Mouse (Mus musculus): Measurements from ENCODE around the gene Insig1. TPM values are rescaled to one million over a fixed set of nuclear protein-coding genes. Genes with fewer than 3 reads are reported as not detected.

Gene Insig1
- polyA plus RNA-seq, 1 experiment from 2014 or later, result 57.6 TPM

DNA sequence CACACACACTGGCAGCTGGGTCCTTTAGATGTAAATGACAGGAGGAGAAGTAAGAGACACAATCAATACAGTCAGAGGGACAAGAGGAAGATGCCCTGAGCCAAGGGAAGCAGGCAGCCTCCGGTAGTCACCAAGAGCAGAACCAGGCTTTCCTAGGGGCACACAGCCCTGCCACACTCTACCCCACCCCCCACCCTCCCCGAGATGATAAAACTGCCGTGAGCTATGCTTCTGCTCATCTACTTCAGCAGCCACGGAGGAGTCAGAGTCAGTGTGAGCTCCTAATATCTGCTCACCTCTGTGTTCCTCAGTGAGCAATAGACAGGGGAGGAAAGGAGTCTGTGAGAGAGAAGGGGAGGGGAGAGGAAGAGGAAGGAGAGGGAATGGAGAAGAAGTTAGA, 5.9 kb upstream of the Insig1 start:
- no peak for ATAC-seq (ENCODE audit: borderline replicate concordance, extremely low read depth, low FRiP score, low TSS enrichment)
- H3K27me3 ChIP-seq, result no peaks in the 10 kb centered on the region
- H3K4me3 ChIP-seq, result no peak overlapping the region
- H3K9ac ChIP-seq, result no peak overlapping the region
- H3K27ac ChIP-seq, result no peak overlapping the region
- no peak overlapping the region for H3K4me2 ChIP-seq
- no peaks in the 10 kb centered on the region for H3K9me3 ChIP-seq
- H3K36me3 ChIP-seq, result no peaks in the 10 kb centered on the region
- H3K4me1 ChIP-seq, result peaks cover 49% of the 10 kb centered on the region
- 47% methylated on average over 4 of the region's 4 CpGs for WGBS

DNA sequence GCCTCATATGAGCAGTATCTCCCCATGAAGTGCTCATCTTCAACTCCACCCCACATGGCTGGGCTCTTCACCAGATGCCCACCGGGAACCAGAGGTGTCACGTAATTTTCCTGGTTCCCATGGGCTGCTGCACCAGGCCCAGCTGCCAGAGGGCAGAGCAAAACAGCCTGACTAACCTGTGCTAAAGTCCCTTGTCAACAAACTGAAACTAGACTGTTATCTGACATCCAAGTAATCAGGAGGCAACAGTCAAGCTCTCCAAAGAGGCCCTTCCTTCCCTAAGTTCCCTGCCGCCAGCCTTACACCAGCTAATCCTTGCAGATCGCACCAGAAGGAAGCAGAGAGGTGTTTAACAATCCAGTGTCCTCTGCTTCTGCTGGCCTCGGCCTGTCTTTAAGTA, 4.9 kb upstream of the Insig1 start:
- Histone ChIP-seq H3K27me3 (no peaks in the 10 kb centered on the region), H3K36me3 (no peaks in the 10 kb centered on the region), H3K9me3 (no peaks in the 10 kb centered on the region), H3K27ac (peak overlapping the region; percentile 10; the same call in 1 of the 2 replicates), H3K4me2 (no peak overlapping the region), H3K4me3 (no peak overlapping the region), H3K4me1 (peaks cover 46% of the 10 kb centered on the region), H3K9ac (no peak overlapping the region)
- ATAC-seq (ENCODE audit: borderline replicate concordance, extremely low read depth, low FRiP score, low TSS enrichment), result no peak
- 54% methylated on average over 5 of the region's 5 CpGs for WGBS

DNA sequence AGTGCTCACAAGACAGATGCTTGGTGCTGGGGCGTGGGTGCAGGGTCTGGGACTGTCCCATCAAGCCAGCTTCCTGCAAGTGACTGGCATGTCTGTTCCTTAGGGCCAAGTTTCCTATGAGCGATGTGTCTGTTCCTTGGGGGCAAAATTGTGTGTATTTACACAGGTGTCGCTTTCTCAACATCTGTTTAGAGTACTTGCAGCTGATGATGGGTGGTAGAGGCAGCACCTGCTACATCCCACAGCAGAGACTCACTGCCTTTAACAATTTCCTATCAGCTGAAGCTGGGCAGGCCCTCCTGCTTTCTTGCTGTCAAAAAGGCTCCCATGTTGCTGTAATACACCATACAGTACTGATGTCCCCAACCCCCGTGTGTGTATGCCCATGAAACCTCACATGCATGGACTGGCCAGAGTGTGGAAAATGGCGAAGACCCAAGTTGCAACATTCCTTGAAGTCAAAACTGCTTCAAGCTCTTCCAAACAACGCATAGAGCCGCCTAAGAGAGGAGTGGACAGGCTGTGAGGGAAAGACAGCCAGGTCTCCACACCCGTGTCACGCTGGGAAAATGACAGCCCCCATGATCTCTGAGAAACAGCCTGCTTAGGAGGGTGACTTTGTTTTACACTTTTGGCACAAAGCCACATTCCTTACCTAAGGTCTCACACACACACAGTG, 875 bp upstream of the Insig1 start:
- peak; percentile 2; the same call in 1 of the 2 replicates for ATAC-seq (ENCODE audit: borderline replicate concordance, extremely low read depth, low FRiP score, low TSS enrichment)
- H3K4me2 ChIP-seq, result peak overlapping the region; percentile 71
- 13% methylated on average over 9 of the region's 9 CpGs for WGBS
- peak overlapping the region; percentile 61 for H3K9ac ChIP-seq
- H3K4me3 ChIP-seq, result peak overlapping the region; percentile 83
- H3K4me1 ChIP-seq, result peaks cover 52% of the 10 kb centered on the region
- H3K27ac ChIP-seq, result peak overlapping the region; percentile 95
- no peaks in the 10 kb centered on the region for H3K9me3 ChIP-seq
- H3K36me3 ChIP-seq, result peaks cover 22% of the 10 kb centered on the region
- H3K27me3 ChIP-seq, result no peaks in the 10 kb centered on the region

DNA sequence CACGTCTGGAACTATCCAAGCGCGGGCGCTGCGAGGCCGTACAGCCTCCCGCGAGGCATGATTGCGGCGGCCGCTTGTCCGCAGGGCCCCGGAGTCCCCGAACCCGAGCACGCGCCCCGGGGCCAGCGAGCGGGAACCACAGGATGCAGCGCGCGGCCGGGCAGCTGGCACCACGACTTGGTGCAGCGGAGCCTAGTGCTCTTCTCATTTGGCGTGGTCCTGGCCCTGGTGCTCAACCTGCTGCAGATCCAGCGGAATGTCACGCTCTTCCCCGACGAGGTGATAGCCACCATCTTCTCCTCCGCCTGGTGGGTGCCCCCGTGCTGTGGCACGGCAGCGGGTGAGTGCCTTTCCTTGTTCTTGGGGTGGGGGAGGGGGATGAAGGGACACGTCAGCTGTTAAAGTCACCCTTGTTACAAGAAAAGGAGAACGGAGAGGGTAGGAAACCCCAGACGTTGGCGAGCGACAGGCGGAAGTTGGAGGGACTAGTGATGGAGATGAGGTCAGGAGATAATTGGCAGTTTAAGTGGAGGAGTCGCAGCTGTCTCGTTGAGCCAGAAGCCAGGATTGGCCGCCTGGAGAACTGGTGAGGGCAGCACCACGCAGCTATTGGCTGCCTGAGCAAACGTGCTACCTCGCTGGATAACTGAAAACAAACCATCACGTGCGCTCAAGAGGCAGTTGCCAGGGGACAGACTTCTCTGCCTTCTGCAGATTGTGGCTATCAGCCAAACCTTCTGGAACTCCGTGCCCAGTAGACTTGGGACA, 477 bp downstream of the Insig1 start:
- Histone ChIP-seq H3K4me3 (peak overlapping the region; percentile 83), H3K4me2 (peak overlapping the region; percentile 71), H3K9ac (peak overlapping the region; percentile 81), H3K36me3 (peaks cover 35% of the 10 kb centered on the region), H3K27me3 (no peaks in the 10 kb centered on the region), H3K9me3 (no peaks in the 10 kb centered on the region), H3K4me1 (peaks cover 41% of the 10 kb centered on the region), H3K27ac (peak overlapping the region; percentile 95)
- 0% methylated on average over 50 of the region's 50 CpGs for WGBS
- ATAC-seq (ENCODE audit: borderline replicate concordance, extremely low read depth, low FRiP score, low TSS enrichment), result peak; percentile 73

DNA sequence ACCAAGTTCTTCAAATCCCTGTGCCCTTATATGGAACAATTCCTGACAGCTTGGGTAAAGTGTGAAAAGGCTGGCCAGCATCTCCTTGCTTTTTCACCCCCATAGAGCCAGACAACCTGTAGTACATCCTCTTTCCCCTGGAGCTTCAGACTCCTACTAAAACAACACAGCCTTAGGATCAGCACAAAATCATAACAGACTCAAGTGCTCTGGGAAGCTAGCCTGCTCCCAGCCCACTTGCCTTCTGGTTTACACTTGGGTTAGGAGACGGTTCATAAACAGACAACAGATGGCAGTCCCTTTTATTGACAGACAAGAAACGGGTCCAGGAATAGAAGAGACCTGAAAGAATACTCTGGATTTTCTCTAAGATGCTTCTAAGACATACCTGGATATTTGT, 8.3 kb downstream of the Insig1 start:
- no peak overlapping the region for H3K4me3 ChIP-seq
- H3K9ac ChIP-seq, result no peak overlapping the region
- no peak overlapping the region for H3K27ac ChIP-seq
- no peak for ATAC-seq (ENCODE audit: borderline replicate concordance, extremely low read depth, low FRiP score, low TSS enrichment)
- H3K36me3 ChIP-seq, result peaks cover 27% of the 10 kb centered on the region
- H3K9me3 ChIP-seq, result no peaks in the 10 kb centered on the region
- 77% methylated on average over 2 of the region's 2 CpGs for WGBS
- H3K4me2 ChIP-seq, result no peak overlapping the region
- no peaks in the 10 kb centered on the region for H3K27me3 ChIP-seq
- H3K4me1 ChIP-seq, result no peaks in the 10 kb centered on the region

DNA sequence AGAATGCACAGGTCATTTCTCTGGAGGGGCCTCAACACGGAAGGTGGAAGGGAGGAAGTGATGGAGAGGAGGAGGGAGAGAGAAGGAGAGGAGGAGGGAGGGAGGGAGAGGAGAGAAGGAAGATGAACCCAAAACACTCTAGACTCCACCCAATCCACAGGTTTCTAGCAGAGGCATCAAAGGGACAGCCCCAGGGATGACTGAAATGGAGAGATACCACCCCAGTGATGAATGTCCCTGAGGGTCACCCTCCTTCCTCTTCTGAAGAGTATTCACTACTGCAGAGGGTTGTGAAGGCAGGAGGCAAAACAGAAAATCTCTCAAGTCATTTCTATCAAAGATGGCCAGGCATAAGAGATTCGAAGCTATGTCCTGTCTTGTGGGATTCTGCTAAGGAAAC, 10.0 kb downstream of the Insig1 start:
- Histone ChIP-seq H3K4me3 (no peak overlapping the region), H3K4me2 (no peak overlapping the region), H3K9ac (no peak overlapping the region), H3K36me3 (peaks cover 10% of the 10 kb centered on the region), H3K4me1 (no peaks in the 10 kb centered on the region), H3K9me3 (no peaks in the 10 kb centered on the region), H3K27ac (no peak overlapping the region), H3K27me3 (no peaks in the 10 kb centered on the region)
- 61% methylated on average over 2 of the region's 2 CpGs for WGBS
- ATAC-seq (ENCODE audit: borderline replicate concordance, extremely low read depth, low FRiP score, low TSS enrichment), result no peak

DNA sequence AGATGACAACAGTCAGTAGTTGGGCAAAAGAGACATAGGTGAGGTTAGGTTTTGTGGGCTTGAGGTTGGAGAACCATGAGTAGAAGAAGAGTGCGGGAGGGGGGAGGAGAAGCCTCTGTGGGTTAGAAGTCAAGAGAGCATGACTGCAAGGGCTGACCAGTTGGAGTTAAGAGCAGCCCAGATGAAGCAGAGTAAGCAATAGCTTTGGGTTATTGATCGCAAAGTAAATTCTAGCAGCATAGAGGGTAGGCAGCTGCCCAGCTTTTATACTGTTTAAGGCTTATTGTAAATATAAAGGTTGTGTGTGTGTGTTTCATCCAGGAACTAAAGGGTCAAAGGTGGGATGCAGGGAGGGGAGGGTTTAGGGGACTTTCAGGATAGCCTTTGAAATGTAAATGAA, 10.7 kb downstream of the Insig1 start:
- WGBS, result 81% methylated on average over 2 of the region's 2 CpGs
- Histone ChIP-seq H3K4me2 (no peak overlapping the region), H3K4me1 (no peaks in the 10 kb centered on the region), H3K9me3 (no peaks in the 10 kb centered on the region), H3K27me3 (no peaks in the 10 kb centered on the region), H3K36me3 (peaks cover 3% of the 10 kb centered on the region; the same call in 1 of the 2 replicates), H3K9ac (no peak overlapping the region), H3K27ac (no peak overlapping the region), H3K4me3 (no peak overlapping the region)
- ATAC-seq (ENCODE audit: borderline replicate concordance, extremely low read depth, low FRiP score, low TSS enrichment), result no peak

DNA sequence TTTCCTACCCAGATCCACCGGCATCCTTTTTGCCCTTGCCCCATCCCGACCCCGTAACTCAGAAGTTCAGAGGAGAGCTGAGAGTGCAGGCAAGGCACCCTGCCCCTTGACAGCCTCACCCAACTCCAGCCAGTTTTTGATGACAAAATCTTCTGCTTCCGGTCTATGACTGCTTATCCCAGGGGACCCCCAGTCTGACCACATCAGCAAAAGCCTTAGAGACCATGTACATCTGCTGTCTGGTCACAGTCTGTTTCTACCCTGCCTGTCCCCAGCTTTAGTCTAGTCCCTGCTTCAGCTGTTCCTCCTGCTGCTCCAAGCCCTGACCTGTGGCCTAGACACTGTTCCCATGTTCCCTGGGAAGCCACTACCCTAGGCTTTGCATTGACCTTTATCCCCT, 11.1 kb downstream of the Insig1 start:
- Histone ChIP-seq H3K4me1 (no peaks in the 10 kb centered on the region), H3K27ac (no peak overlapping the region), H3K36me3 (no peaks in the 10 kb centered on the region; the same call in 1 of the 2 replicates), H3K27me3 (no peaks in the 10 kb centered on the region), H3K9ac (no peak overlapping the region), H3K4me3 (no peak overlapping the region), H3K4me2 (no peak overlapping the region), H3K9me3 (no peaks in the 10 kb centered on the region)
- no peak for ATAC-seq (ENCODE audit: borderline replicate concordance, extremely low read depth, low FRiP score, low TSS enrichment)
- 67% methylated on average over 4 of the region's 4 CpGs for WGBS

DNA sequence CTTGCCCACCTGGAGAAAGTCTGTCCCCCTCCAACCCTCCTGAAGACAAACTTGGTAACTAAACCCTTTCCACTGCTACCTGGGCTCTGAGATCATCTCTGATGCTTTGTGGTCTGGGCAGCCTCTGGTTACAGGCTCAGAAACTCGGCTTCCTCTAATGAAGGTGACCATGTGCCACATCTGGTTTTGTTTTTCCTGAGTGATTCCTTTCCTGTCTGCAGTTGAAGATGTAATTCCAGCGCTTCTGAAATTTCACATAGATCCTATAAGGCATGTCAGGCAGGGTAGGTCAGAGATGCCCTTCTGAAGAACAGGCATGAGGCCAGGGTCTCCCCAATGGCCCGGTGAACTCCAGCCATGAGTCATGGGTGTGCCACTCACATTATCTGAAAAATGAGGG, 11.6 kb downstream of the Insig1 start:
- WGBS, result 69% methylated on average over 3 of the region's 3 CpGs
- no peaks in the 10 kb centered on the region for H3K9me3 ChIP-seq
- H3K9ac ChIP-seq, result no peak overlapping the region
- no peaks in the 10 kb centered on the region for H3K4me1 ChIP-seq
- no peak for ATAC-seq (ENCODE audit: borderline replicate concordance, extremely low read depth, low FRiP score, low TSS enrichment)
- no peak overlapping the region for H3K27ac ChIP-seq
- H3K27me3 ChIP-seq, result no peaks in the 10 kb centered on the region
- no peak overlapping the region for H3K4me2 ChIP-seq
- no peaks in the 10 kb centered on the region; the same call in 1 of the 2 replicates for H3K36me3 ChIP-seq
- H3K4me3 ChIP-seq, result no peak overlapping the region

DNA sequence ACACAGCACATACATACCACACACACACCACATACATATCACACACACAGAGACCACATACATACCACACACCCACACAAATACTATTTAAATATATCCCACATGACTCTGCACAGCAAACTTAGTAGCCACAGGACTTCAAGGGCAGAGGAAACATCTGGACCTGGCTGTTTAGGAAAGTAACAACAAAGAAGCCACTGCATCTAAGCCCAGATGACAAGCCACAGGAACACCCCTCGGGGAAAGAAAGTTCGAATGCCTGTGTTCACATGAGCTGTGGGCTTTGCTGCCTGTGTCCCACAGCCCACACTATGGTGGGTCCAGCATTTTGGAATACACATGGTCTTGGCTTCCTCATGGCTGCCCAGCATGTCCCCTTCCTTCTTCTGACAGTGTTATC, 13.6 kb downstream of the Insig1 start:
- H3K4me2 ChIP-seq, result no peak overlapping the region
- no peaks in the 10 kb centered on the region for H3K36me3 ChIP-seq
- H3K9ac ChIP-seq, result no peak overlapping the region
- ATAC-seq (ENCODE audit: borderline replicate concordance, extremely low read depth, low FRiP score, low TSS enrichment), result no peak
- H3K9me3 ChIP-seq, result no peaks in the 10 kb centered on the region
- H3K4me3 ChIP-seq, result no peak overlapping the region
- H3K4me1 ChIP-seq, result no peaks in the 10 kb centered on the region
- no peaks in the 10 kb centered on the region for H3K27me3 ChIP-seq
- H3K27ac ChIP-seq, result no peak overlapping the region
- WGBS, result 60% methylated on average over 2 of the region's 2 CpGs

DNA sequence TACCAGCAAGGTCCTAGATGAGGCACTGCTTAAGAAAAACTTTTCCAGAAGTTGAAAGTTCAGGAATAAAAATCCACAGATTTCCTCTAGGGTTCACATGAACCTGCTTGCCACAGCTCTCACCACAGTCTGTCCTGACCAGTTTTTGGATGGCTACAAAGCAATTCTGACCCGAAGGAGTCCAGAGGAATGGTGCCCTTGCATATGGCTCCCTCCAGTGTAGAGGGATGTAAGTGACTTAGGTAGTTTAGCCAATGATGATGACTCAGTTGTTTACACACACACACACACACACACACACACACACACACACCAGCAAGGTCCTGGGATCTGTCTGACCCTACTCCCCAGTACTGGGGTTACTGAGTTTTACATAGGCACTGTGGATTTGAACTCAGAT, 19.4 kb downstream of the Insig1 start:
- no peak overlapping the region for H3K27ac ChIP-seq
- 50% methylated on average over 1 of the region's 1 CpGs for WGBS
- no peak overlapping the region for H3K9ac ChIP-seq
- H3K27me3 ChIP-seq, result no peaks in the 10 kb centered on the region
- H3K9me3 ChIP-seq, result no peaks in the 10 kb centered on the region
- no peak for ATAC-seq (ENCODE audit: borderline replicate concordance, extremely low read depth, low FRiP score, low TSS enrichment)
- no peak overlapping the region for H3K4me3 ChIP-seq
- no peaks in the 10 kb centered on the region for H3K4me1 ChIP-seq
- no peaks in the 10 kb centered on the region for H3K36me3 ChIP-seq
- no peak overlapping the region for H3K4me2 ChIP-seq

DNA sequence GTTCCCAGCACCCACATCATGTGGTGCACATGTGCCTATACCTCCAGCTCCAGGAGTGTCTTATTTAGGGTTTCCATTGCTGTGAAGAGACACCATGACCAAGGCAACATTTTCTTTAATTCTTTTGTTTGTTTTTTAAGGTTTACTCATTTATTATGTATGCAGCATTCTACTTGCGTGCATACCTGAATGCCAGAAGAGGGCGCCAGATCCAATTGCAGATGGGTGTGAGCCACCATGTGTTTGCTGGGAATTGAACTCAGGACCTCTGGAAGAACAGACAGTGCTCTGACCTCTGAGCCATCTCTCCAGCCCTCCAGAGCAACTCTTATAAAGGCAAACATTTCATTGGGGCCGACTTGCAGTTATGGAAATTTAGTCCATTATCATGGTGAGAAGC, 21.2 kb downstream of the Insig1 start:
- WGBS, result 78% methylated on average over 3 of the region's 3 CpGs
- Histone ChIP-seq H3K4me2 (no peak overlapping the region), H3K36me3 (no peaks in the 10 kb centered on the region), H3K4me1 (no peaks in the 10 kb centered on the region), H3K4me3 (no peak overlapping the region), H3K9me3 (no peaks in the 10 kb centered on the region), H3K9ac (no peak overlapping the region), H3K27me3 (no peaks in the 10 kb centered on the region), H3K27ac (no peak overlapping the region)
- ATAC-seq (ENCODE audit: borderline replicate concordance, extremely low read depth, low FRiP score, low TSS enrichment), result no peak

Data from lung, embryonic 15.5 days (tissue).